Mouse (Mus musculus) intestine, postnatal 0 days (tissue): ENCODE results near the gene Gapdh. TPM values are rescaled to one million over a fixed set of nuclear protein-coding genes. Genes with fewer than 3 reads are reported as not detected.
A peak's percentile ranks its signal among the peaks of the same experiment; 100 is the strongest.
"Not testable (repeated sequence)": the region's sequence is repeated elsewhere in the genome, so short reads cannot be mapped to it uniquely, and the experiment has no call there.

Experiments used
- ATAC-seq: fragments of 200-750 bp; cut with Nextera tagmentation; 2 replicates; pipeline ENCODE4 v1.8.0; 2017; ENCODE audit warnings: mild to moderate bottlenecking, moderate TSS enrichment, moderate library complexity
- H3K27ac ChIP-seq: fragments of 300-500 bp; sonication (generic); 2 replicates; pipeline ENCODE4 v1.5.1; 2014; ENCODE audit warnings: mild to moderate bottlenecking, low read depth, low read length, moderate library complexity
- H3K27me3 ChIP-seq: fragments of 300-500 bp; sonication (generic); replicated peaks from 2 replicates; pipeline ENCODE4 v1.6.1; 2014; ENCODE audit warnings: low read length, mixed read lengths; ENCODE audit not compliant: control insufficient read depth, insufficient read depth
- H3K36me3 ChIP-seq: fragments of 300-500 bp; sonication (generic); 2 replicates; pipeline ENCODE4 v1.6.1; 2014; ENCODE audit warnings: mild to moderate bottlenecking, moderate library complexity; ENCODE audit not compliant: control insufficient read depth, insufficient read depth
- H3K4me1 ChIP-seq: fragments of 300-500 bp; sonication (generic); replicated peaks from 2 replicates; pipeline ENCODE4 v1.6.1; 2014; ENCODE audit warnings: antibody characterized with exemption, low read length, mixed read lengths; ENCODE audit not compliant: control insufficient read depth, insufficient read depth
- H3K4me2 ChIP-seq: fragments of 300-500 bp; sonication (generic); replicated peaks from 2 replicates; pipeline ENCODE4 v1.6.1; 2014; ENCODE audit warnings: low read depth, mild to moderate bottlenecking, moderate library complexity
- H3K4me3 ChIP-seq: fragments of 300-500 bp; sonication (generic); 2 replicates; pipeline ENCODE4 v1.5.1; 2014; ENCODE audit warnings: low read depth, low read length
- H3K9ac ChIP-seq: fragments of 300-500 bp; sonication (generic); 2 replicates; pipeline ENCODE4 v1.6.1; 2014; ENCODE audit warnings: mild to moderate bottlenecking, low read depth, low read length
- H3K9me3 ChIP-seq: fragments of 300-500 bp; sonication (generic); 2 replicates; pipeline ENCODE4 v1.6.1; 2016; ENCODE audit warnings: mixed run types; ENCODE audit not compliant: control insufficient read depth
- CTCF ChIP-seq: sonication (generic); IDR thresholded peaks from 2 replicates; pipeline ENCODE4 v1.5.1; 2016; ENCODE audit warnings: low read depth, mild to moderate bottlenecking, control low read depth, antibody characterized with exemption, moderate library complexity
- WGBS: fragments of 180-500 bp; shearing (Covaris S2); extraction: QIAGEN DNeasy Blood & Tissue Kit; methylation state at CpG from one replicate; pipeline ENCODE4 v1.1.7; 2014; 5-methylcytosine and 5-hydroxymethylcytosine counted together
- polyA plus RNA-seq: library from polyadenylated mRNA; unstranded; fragments of >200 nt; fragmentation: Nextera tagmentation; extraction: Ambion mirVana; gene quantifications from 2 replicates; pipeline ENCODE4 v1.2.1, GENCODE M21; 2015

The Gapdh gene
- polyA plus RNA-seq, 1 experiment from 2014 or later = 1,629 TPM

DNA sequence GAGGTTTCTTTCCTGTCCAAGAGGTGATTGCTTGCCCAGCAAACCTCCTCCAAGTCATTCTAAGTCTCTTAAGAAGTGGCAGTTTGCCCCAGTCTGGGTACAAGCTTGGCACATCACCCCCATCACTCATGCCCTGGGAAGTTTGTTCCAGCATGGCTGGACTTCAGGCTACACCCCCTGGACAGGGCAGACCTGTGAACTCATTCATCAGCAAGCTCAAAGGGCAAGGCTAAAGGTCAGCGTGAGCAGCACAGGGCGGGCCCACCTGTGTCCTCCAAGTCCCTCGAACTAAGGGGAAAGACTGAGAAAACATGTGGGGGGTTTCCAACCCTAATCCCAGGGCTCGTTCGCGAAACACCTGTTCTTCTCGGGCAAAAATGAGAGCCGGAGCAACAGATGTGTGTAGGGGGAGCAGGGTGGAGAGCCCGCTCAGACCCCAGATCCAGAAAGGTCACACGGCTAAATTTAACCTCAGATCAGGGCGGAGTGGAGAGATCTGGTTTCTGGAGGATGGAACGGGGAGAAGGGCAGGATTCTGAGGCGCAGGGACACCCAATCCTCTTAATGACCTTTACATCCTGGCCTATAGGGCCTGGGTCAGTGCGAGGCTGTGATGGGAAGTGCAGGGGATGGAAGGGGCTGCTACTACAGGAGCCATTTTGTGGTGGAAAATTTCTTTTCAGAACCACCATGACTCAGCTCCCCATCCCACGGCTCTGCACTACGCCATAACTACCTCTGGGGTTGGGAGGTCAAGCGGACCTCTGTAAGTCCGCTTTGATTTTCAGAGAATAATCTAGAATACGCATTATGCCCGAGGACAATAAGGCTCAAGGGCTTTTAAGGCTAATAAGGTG, 2.2 kb downstream of the Gapdh start:
- WGBS = 4% methylated on average over 20 of the region's 20 CpGs
- Histone ChIP-seq H3K9me3 (no peaks in the 10 kb centered on the region), H3K4me3 (peak overlapping the region; percentile 84), H3K9ac (peak overlapping the region; percentile 76), H3K4me1 (peaks cover 12% of the 10 kb centered on the region; the same call in 1 of the 2 replicates), H3K27me3 (no peaks in the 10 kb centered on the region), H3K36me3 (peaks cover 40% of the 10 kb centered on the region), H3K4me2 (peak overlapping the region; percentile 92), H3K27ac (peak overlapping the region; percentile 92)
- ATAC-seq = no peak; the same call in 1 of the 2 replicates
- no peak for TF ChIP-seq CTCF

DNA sequence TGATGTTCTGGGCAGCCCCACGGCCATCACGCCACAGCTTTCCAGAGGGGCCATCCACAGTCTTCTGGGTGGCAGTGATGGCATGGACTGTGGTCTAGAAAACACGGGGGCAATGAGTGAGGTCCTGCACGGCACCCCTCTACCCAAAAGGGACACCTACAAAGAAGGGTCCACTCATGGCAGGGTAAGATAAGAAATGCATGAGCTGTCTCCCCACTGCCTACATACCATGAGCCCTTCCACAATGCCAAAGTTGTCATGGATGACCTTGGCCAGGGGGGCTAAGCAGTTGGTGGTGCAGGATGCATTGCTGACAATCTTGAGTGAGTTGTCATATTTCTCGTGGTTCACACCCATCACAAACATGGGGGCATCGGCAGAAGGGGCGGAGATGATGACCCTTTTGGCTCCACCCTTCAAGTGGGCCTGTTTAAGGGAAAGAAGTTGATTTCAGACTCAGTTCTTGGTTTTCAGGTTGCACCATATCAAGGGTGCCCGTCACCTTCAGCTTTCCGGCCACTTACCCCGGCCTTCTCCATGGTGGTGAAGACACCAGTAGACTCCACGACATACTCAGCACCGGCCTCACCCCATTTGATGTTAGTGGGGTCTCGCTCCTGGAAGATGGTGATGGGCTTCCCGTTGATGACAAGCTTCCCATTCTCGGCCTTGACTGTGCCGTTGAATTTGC, 3.5 kb downstream of the Gapdh start:
- not testable (repeated sequence) for H3K4me3 ChIP-seq, H3K9me3 ChIP-seq, H3K27ac ChIP-seq, H3K27me3 ChIP-seq, H3K9ac ChIP-seq, ATAC-seq
- WGBS = 62% methylated on average over 11 of the region's 16 CpGs
- H3K36me3 ChIP-seq = peaks cover 37% of the 10 kb centered on the region; the same call in 1 of the 2 replicates
- H3K4me1 ChIP-seq = peaks cover 12% of the 10 kb centered on the region; the same call in 1 of the 2 replicates
- H3K4me2 ChIP-seq = peak overlapping the region; percentile 18; the same call in 1 of the 2 replicates

DNA sequence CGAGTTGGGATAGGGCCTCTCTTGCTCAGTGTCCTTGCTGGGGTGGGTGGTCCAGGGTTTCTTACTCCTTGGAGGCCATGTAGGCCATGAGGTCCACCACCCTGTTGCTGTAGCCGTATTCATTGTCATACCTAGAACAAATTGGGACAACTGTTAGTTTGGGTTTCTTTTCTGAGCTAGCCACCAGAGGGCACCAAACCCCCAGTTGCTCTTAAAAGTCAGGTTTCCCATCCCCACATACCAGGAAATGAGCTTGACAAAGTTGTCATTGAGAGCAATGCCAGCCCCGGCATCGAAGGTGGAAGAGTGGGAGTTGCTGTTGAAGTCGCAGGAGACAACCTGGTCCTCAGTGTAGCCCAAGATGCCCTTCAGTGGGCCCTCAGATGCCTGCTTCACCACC, 4.3 kb downstream of the Gapdh start:
- WGBS = 11% methylated on average over 3 of the region's 5 CpGs
- H3K27ac ChIP-seq = not testable (repeated sequence)

DNA sequence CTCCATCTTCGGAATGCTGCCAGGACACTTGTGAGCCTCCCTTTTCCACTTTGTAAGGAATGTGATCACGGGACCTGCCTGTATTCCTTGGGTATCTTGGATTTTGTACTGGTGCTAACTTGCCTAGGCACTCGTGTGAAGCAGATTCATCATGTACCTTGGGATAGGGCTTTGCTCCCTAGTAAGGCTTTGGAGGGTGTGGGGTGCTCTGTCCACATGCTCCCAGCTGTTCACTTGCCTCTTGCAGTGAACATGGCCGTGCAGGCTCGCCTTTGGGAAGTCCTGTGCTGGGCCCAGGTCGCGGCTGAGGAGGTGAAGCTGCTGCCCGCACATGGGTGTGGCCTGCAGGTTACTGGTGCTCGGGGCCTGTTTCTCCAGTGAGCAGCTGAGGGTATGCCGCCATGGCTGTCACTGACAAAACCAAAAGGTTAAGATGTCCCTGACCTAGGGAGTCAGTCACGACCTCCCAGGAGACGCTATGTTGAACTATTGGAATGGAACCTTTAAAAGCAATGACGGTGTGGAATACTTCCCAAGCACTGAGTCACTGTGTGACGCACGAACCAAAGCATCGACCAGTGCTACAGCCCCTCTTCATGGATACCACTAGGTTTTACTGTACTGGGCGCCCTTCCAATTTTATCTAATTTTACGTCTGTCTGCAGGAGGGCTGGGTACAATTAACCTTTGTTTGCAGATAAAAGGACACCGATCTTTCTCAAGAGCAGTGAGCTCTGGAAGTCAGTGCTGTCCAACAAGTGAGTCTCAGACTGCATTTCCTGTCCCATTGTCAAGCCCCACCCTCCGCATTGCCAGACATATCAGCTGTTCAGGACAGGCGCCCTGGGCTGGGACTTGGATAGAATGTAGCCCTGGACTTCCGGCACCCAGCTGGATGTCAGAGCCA, 5.2 kb downstream of the Gapdh start:
- Histone ChIP-seq H3K4me3 (no peak overlapping the region), H3K36me3 (peaks cover 33% of the 10 kb centered on the region; the same call in 1 of the 2 replicates), H3K4me2 (0 out of 2 replicates have a peak overlapping the region, but pooled peaks have one; percentile 13), H3K4me1 (peaks cover 3% of the 10 kb centered on the region; the same call in 1 of the 2 replicates), H3K27ac (peak overlapping the region; percentile 60), H3K27me3 (no peaks in the 10 kb centered on the region), H3K9ac (no peak overlapping the region), H3K9me3 (no peaks in the 10 kb centered on the region)
- peak; percentile 44 for ATAC-seq
- TF ChIP-seq CTCF = 0 out of 2 replicates have a peak, but pooled peaks have one; percentile 5
- 14% methylated on average over 22 of the region's 22 CpGs for WGBS

More for the DNA sequence above, 4.3 kb downstream of the Gapdh start:
- H3K4me2 ChIP-seq, H3K9ac ChIP-seq, H3K4me1 ChIP-seq, H3K9me3 ChIP-seq, ATAC-seq, H3K27me3 ChIP-seq, H3K4me3 ChIP-seq: not testable (repeated sequence)
- H3K36me3 ChIP-seq = peaks cover 33% of the 10 kb centered on the region; the same call in 1 of the 2 replicates
- TF ChIP-seq CTCF = peak; percentile 75

DNA sequence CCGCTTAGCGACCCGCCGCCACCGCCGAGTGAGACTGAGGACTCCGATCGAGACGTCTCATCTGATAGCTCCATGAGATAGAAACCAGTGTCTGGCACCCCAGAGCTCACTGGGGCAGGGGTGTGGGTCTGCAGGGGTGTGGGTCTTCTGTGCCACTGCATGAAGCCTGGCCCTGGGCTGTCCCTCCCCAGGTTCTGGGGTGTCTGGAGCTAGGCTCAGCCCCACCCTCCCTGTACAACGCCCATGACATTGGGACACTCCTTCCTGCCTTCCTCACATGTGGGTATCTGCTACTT, 5.8 kb downstream of the Gapdh start:
- H3K9me3 ChIP-seq = no peaks in the 10 kb centered on the region
- no peak for ATAC-seq
- no peak overlapping the region for H3K4me2 ChIP-seq
- H3K4me1 ChIP-seq = peaks cover 3% of the 10 kb centered on the region; the same call in 1 of the 2 replicates
- no peak overlapping the region for H3K9ac ChIP-seq
- no peak for TF ChIP-seq CTCF
- H3K27ac ChIP-seq = peak overlapping the region; percentile 60
- WGBS = 50% methylated on average over 10 of the region's 10 CpGs
- no peak overlapping the region for H3K4me3 ChIP-seq
- peaks cover 33% of the 10 kb centered on the region; the same call in 1 of the 2 replicates for H3K36me3 ChIP-seq
- H3K27me3 ChIP-seq = no peaks in the 10 kb centered on the region
